Mouse (Mus musculus) liver, embryonic 16.5 days (tissue): ENCODE results near the gene Lemd2. TPM values are rescaled to one million over a fixed set of nuclear protein-coding genes. Genes with fewer than 3 reads are reported as not detected.

Experiments
- ATAC-seq: fragments of 200-750 bp; cut with Nextera tagmentation; 2 replicates; pipeline ENCODE4 v1.8.0; 2017; ENCODE audit warnings: low read depth, mild to moderate bottlenecking, moderate number of reproducible peaks, moderate library complexity
- H3K27ac ChIP-seq: fragments of 300-500 bp; sonication (generic); 2 replicates; pipeline ENCODE4 v1.5.1; 2014; ENCODE audit warnings: mild to moderate bottlenecking, low read length
- H3K27me3 ChIP-seq: fragments of 300-500 bp; sonication (generic); 2 replicates; pipeline ENCODE4 v1.6.1; 2014; ENCODE audit warnings: low read depth, low read length, mixed read lengths; ENCODE audit not compliant: control insufficient read depth, insufficient read depth
- H3K36me3 ChIP-seq: fragments of 300-500 bp; sonication (generic); 2 replicates; pipeline ENCODE4 v1.6.1; 2014; ENCODE audit warnings: mild to moderate bottlenecking; ENCODE audit not compliant: control insufficient read depth, insufficient read depth
- H3K4me1 ChIP-seq: fragments of 300-500 bp; sonication (generic); 2 replicates; pipeline ENCODE4 v1.6.1; 2014; ENCODE audit warnings: low read depth, low read length, mixed read lengths; ENCODE audit not compliant: control insufficient read depth
- H3K4me2 ChIP-seq: fragments of 300-500 bp; sonication (generic); 2 replicates; pipeline ENCODE4 v1.6.1; 2014; ENCODE audit warnings: low read depth, low read length, mixed read lengths
- H3K4me3 ChIP-seq: fragments of 300-500 bp; sonication (generic); 2 replicates; pipeline ENCODE4 v1.5.1; 2014; ENCODE audit warnings: low read depth, mild to moderate bottlenecking, low read length
- H3K9ac ChIP-seq: fragments of 300-500 bp; sonication (generic); 2 replicates; pipeline ENCODE4 v1.6.1; 2014; ENCODE audit warnings: low read depth, low read length
- H3K9me3 ChIP-seq: fragments of 300-500 bp; sonication (generic); replicated peaks from 2 replicates; pipeline ENCODE4 v1.6.1; 2016; ENCODE audit warnings: low read length; ENCODE audit not compliant: control insufficient read depth
- WGBS: fragments of 180-500 bp; shearing (Covaris S2); extraction: QIAGEN DNeasy Blood & Tissue Kit; methylation state at CpG from one replicate; pipeline ENCODE4 v1.1.7; 2014; ENCODE audit not compliant: insufficient replicate concordance; 5-methylcytosine and 5-hydroxymethylcytosine counted together
- polyA plus RNA-seq: library from polyadenylated mRNA; unstranded; fragments of >200 nt; fragmentation: Nextera tagmentation; extraction: Ambion mirVana; gene quantifications from 2 replicates; pipeline ENCODE4 v1.2.1, GENCODE M21; 2015

Lemd2 gene
- polyA plus RNA-seq, 1 experiment from 2014 or later: 2.2 TPM

DNA sequence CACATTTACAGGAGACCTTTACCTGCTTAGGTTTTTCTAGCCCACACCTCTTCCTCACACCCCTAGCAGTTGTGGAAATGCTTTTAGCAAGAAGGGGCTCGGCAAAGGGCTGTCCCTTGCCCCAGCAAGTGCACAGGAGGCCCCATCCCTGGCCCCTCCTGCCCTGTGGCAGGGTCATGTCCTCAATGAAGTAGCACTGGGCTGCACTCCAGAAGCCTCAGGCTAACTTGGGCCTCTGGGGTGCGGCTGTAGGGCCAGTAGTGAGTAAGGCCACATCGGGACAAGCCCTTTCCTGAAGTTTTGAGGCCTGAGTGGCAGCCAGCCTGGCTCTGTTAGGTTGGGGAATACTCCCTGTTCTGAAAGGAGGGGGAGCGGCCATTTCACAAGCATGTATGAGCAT, 43.4 kb downstream of the Lemd2 start:
- no peak overlapping the region for H3K4me3 ChIP-seq

DNA sequence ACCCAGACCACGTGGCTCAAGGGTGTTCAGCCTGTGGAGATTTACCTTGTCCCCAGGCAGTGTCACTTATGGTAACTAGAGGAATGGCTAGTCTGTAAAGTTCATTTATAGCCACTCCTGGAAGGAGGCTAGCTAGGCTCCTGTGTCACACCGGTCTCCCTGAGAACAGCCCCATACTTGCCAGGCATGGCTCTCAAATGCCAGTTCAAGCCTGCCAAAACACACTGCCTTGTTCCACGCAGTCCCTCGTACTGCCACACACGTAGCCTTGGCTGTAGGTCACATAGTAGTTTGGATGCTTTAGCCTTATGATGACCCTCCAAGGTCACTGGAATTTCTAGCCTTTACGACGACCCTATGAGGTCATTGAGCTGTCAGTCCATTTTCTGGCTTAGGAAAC, 45.1 kb downstream of the Lemd2 start:
- no peak for ATAC-seq
- no peak overlapping the region for H3K4me2 ChIP-seq
- H3K27me3 ChIP-seq: no peaks in the 10 kb centered on the region
- WGBS: 69% methylated on average over 7 of the region's 7 CpGs
- H3K9ac ChIP-seq: no peak overlapping the region
- peaks cover 8% of the 10 kb centered on the region for H3K4me1 ChIP-seq
- no peak overlapping the region for H3K4me3 ChIP-seq
- no peaks in the 10 kb centered on the region for H3K36me3 ChIP-seq
- no peaks in the 10 kb centered on the region for H3K9me3 ChIP-seq
- no peak overlapping the region for H3K27ac ChIP-seq

More for the DNA sequence above, 43.4 kb downstream of the Lemd2 start:
- ATAC-seq: no peak
- Histone ChIP-seq H3K27ac (no peak overlapping the region), H3K27me3 (no peaks in the 10 kb centered on the region), H3K9ac (no peak overlapping the region), H3K4me1 (peaks cover 15% of the 10 kb centered on the region), H3K36me3 (no peaks in the 10 kb centered on the region), H3K9me3 (no peaks in the 10 kb centered on the region), H3K4me2 (no peak overlapping the region)
- 69% methylated on average over 4 of the region's 4 CpGs for WGBS

DNA sequence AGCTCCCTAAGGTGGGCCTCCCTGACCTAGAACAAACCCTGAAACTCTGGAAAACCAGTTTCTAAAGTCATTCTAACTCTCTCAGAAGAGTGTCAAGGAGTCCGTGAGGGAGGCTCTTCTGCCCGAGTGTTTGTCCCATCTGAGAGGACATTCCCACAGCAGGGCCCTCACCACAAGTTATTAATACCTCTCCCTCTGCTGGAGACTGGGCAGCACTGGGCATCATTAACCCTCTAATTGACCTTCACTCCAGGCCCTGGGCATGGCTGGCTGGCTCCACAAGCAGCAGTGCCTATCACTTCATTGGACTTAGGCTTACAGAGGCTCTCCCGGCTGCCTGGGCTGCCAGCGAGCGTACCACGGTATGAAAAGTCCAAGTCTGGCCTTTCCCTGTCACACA, 45.8 kb downstream of the Lemd2 start:
- Histone ChIP-seq H3K9ac (no peak overlapping the region), H3K4me2 (no peak overlapping the region), H3K4me3 (no peak overlapping the region), H3K9me3 (no peaks in the 10 kb centered on the region), H3K4me1 (peaks cover 15% of the 10 kb centered on the region), H3K27ac (no peak overlapping the region), H3K36me3 (no peaks in the 10 kb centered on the region), H3K27me3 (no peaks in the 10 kb centered on the region)
- no peak for ATAC-seq
- WGBS: 82% methylated on average over 6 of the region's 6 CpGs

DNA sequence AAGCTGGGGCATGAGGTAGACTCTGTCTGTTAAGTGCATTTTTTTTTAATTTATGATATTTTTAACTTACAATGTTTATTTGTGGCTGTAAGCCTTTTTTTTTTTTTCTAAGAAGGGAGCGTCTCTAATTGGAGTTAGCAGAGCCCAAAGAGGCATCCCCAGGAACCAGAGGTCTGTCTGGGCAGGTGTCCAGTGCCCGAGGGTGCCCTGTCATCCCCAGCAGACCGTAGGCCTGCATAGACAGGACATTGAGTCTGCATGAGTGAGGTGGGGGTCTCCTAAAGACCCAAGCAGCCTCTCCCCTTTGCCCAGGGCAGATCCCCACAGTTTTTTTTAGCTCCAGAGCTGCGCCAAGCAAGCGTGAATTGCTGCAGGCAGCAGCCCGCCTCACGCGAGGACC, 48.5 kb downstream of the Lemd2 start:
- H3K36me3 ChIP-seq: no peaks in the 10 kb centered on the region
- H3K9me3 ChIP-seq: no peaks in the 10 kb centered on the region
- H3K4me1 ChIP-seq: peaks cover 39% of the 10 kb centered on the region
- H3K4me2 ChIP-seq: no peak overlapping the region
- H3K27ac ChIP-seq: no peak overlapping the region
- 79% methylated on average over 8 of the region's 8 CpGs for WGBS
- H3K27me3 ChIP-seq: no peaks in the 10 kb centered on the region
- no peak for ATAC-seq
- H3K9ac ChIP-seq: no peak overlapping the region
- H3K4me3 ChIP-seq: no peak overlapping the region

DNA sequence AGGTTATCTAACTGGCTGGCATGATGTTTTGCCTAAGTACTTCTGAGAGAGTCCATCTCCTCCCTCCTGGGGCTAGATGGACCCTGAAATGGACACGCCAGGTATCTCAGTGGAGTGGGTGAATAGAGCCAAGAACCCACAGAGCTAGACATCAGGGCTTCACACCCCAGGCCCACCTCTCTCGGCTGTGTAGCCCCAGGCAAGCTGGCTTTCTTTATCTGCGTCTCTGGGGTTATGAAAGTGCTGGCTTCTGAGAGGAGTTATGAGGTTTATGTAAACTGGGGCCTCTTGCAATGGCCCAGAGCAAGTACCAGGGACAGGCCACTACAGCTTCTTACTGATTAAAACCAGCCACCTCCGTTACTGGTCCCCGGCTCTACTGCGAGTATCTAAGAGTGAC, 49.4 kb downstream of the Lemd2 start:
- Histone ChIP-seq H3K4me3 (no peak overlapping the region), H3K27me3 (no peaks in the 10 kb centered on the region), H3K4me2 (no peak overlapping the region), H3K9me3 (no peaks in the 10 kb centered on the region), H3K9ac (no peak overlapping the region), H3K36me3 (no peaks in the 10 kb centered on the region), H3K4me1 (peaks cover 42% of the 10 kb centered on the region), H3K27ac (no peak overlapping the region)
- no peak for ATAC-seq
- WGBS: 58% methylated on average over 6 of the region's 6 CpGs

DNA sequence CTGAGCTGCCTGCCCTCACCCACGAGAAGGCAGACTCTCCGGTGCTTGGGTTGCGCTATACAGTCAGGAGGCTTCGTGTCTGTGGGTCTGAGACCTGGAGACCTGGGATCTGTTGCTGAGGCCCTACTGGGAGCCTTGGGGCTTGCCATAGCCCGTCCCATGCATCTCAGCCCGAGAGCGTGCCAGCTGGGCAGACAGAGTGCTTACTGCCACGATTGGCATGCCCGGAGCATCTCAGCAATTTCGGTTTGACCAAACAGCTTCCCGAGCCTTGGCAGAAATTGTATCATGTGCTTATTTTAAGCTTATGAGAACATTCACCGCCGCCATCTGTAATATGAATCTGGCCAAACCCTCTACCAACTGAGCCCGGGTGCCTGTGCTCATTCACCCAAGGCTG, 50.0 kb downstream of the Lemd2 start:
- H3K9me3 ChIP-seq: no peaks in the 10 kb centered on the region
- peak overlapping the region; percentile 95 for H3K27ac ChIP-seq
- ATAC-seq: no peak
- H3K9ac ChIP-seq: peak overlapping the region; percentile 46; the same call in 1 of the 2 replicates
- peaks cover 42% of the 10 kb centered on the region for H3K4me1 ChIP-seq
- H3K27me3 ChIP-seq: no peaks in the 10 kb centered on the region
- WGBS: 90% methylated on average over 14 of the region's 14 CpGs
- H3K4me3 ChIP-seq: no peak overlapping the region
- H3K36me3 ChIP-seq: no peaks in the 10 kb centered on the region
- H3K4me2 ChIP-seq: no peak overlapping the region

DNA sequence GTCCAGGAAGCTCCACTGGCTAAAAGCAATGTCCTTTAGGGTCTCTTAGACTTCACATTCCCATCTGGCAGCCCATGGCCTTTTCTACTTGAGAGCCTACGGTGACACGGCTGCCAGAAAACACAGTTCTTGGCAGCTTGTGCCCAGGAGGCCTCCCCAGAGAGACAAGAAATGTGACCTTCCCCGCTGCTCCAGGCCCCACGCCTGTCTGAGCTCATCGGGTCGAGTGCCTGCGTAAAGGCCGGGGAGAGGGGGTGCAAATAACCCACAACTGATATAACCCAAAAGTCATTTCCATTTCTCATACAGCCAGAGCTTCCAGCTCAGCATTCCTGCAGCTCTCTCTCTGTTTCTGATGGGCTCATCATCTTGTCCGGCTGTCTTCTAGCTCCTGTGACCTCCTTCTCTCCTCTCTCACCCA, 50.5 kb downstream of the Lemd2 start:
- ATAC-seq: no peak
- H3K9ac ChIP-seq: peak overlapping the region; percentile 46
- H3K27ac ChIP-seq: peak overlapping the region; percentile 95
- peaks cover 42% of the 10 kb centered on the region for H3K4me1 ChIP-seq
- no peaks in the 10 kb centered on the region for H3K9me3 ChIP-seq
- no peak overlapping the region for H3K4me2 ChIP-seq
- no peak overlapping the region for H3K4me3 ChIP-seq
- no peaks in the 10 kb centered on the region for H3K36me3 ChIP-seq
- 68% methylated on average over 9 of the region's 9 CpGs for WGBS
- H3K27me3 ChIP-seq: no peaks in the 10 kb centered on the region

DNA sequence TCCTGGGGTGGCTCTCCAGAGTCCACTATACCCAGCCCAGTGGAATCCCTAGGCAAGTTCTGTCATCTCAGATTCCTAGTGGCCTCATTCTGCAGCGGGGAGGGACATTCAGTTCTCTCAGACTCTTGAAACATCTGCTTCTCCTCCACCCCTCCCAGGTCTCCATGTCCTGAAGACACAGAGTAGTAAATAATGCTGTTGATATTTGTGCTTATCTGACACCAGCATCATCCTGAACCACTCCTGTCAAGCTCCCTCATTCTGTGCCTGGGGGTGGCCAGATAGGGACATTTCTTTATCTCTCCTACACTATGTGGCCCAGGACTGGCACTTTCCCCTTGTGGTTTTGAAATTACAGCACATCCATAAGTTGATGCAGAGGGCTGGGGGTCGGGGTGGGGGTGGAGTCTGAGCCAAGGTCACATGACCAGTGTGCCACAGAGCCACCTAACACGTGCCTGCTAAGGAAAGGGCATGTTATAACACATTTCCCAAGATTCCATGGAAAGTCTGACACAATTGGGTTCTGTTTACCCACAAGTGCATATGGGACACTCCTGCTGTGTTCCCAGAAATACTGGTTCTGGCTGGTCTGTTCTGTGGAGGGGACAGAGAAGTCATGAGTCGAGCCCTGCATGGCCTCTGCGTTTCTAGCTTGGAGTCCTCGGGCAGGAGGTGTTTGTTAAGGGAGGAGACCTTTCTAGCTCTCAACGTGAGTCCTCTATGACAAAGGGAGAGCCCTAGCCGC, 51.1 kb downstream of the Lemd2 start:
- H3K36me3 ChIP-seq: no peaks in the 10 kb centered on the region
- peaks cover 42% of the 10 kb centered on the region for H3K4me1 ChIP-seq
- peak; percentile 95 for ATAC-seq
- peak overlapping the region; percentile 44 for H3K4me2 ChIP-seq
- no peak overlapping the region for H3K4me3 ChIP-seq
- no peaks in the 10 kb centered on the region for H3K27me3 ChIP-seq
- H3K9me3 ChIP-seq: no peaks in the 10 kb centered on the region
- H3K27ac ChIP-seq: peak overlapping the region; percentile 95
- 26% methylated on average over 8 of the region's 8 CpGs for WGBS
- H3K9ac ChIP-seq: peak overlapping the region; percentile 61

DNA sequence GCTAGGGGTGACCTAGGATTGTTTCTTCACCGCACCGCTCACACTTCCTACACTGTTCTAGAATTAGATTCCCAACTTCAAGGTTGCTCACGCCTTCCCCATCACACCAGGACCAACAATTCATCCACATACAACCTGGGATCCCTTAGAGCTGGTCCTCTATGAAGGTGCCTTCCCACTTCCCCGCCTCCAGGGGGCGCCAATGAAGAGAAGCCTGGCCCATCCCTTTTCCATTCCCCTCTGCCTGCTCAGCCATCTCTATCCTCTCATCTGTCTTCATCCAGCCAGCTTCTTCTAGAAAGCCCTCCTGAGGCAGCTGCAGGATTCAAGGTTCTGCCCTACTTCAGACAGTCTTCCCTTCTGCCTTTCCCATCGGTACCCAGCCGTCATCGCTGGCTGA, 52.9 kb downstream of the Lemd2 start:
- peaks cover 36% of the 10 kb centered on the region for H3K4me1 ChIP-seq
- 66% methylated on average over 8 of the region's 8 CpGs for WGBS

More for the DNA sequence above, 52.9 kb downstream of the Lemd2 start:
- no peak overlapping the region for H3K4me3 ChIP-seq
- no peak overlapping the region for H3K27ac ChIP-seq
- H3K27me3 ChIP-seq: no peaks in the 10 kb centered on the region
- no peak overlapping the region for H3K4me2 ChIP-seq
- no peak overlapping the region for H3K9ac ChIP-seq
- no peaks in the 10 kb centered on the region for H3K36me3 ChIP-seq
- no peaks in the 10 kb centered on the region for H3K9me3 ChIP-seq
- ATAC-seq: no peak
